Mouse (Mus musculus) mesoderm, embryonic 11.5 days (tissue): ENCODE measurements around the gene Kcnd3.

ENCODE experiments used
- DNase-seq: peaks from one replicate; pipeline ENCODE4 v3.0.0-alpha.2; 2012; ENCODE audit warnings: low read depth, low spot score

The Kcnd3 gene

DNA sequence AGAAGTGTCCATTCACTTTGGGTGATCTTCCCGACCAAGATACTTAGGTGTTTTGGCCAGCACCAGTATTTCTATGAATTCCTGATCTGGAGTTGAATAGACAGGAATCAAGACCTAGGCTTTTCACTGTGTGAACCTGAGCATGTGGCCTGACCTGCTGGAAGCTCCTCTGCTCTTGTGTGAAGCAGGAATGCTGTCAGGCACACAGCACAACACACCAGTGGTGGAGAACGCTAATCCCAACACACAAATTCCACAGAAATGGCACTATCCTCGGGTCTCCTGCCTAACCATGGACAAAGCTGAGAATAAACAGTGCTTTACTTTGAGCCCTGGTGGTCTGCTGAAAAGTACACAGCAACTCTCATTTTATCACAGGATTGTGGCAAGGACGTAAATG is 268.4 kb downstream of the Kcnd3 start:
- DNase-seq = no peak

DNA sequence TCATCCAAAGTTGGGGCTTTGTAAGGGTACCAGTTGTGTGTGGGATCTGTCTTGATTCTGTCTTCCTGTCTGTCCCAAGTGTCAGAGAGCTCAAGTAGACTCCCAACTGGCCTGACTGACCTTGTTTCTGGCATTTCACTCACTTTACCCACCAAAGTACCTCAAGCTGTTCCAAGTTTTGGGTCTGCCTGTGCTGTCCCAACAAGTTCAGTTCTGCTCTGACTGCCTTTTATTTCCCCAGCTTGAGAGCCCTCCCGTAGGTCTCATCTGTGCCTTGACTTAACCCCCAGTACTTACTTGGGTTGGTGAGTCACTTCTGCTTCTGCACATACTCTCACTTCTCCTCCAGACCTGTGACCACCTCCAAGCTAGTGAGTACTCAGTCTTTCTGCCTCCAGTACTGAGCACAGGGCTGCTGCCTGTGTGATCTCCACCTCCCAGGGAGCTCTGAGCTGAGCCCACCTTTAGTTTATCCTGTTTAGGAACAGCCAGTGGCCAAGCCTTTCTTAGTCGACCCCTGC is 269.6 kb downstream of the Kcnd3 start:
- DNase-seq = no peak

DNA sequence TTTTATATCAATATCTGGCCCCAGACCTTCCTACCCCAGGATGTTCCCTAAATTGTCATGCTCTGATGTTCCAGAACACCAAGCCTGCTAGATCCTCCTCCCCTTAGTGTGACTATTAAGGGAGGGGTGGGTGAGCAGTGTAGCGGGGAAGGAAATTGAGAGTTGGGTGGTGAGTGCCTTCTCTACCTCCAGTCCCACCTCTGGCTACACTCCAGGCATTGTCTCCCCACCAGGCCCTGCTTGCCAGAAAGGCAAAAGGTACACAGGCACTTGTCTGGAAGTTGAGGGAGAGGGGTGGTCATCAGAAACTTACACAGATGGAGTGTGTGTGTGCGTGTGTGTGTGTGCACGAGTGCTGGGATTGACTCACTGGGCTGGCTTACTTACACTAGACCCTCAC is 270.4 kb downstream of the Kcnd3 start:
- no peak for DNase-seq
